14 mouse cellular contexts compared by ENCODE assay signal in genomic region chr14:45648999-45649818, GRCm38 (mm10). TPM values are rescaled to one million over a fixed set of nuclear protein-coding genes. Genes with fewer than 3 reads are reported as not detected.
DNase-seq lines count a peak whose midpoint lies in the region; ATAC-seq and TF ChIP-seq lines count a peak whose summit lies in the region.
"Had no signal": no experiment of that assay in that cellular context is flagged by ENCODE, and none has a peak within 500 bp of the region (broad histone marks: within the 10 kb centered on the region; RNA-seq: fewer than 3 reads in every experiment).

No protein-coding gene starts in this region.

- TF ChIP-seq CTCF in liver, postnatal 0 days (IDR thresholded peaks at IDR 0.05; ENCODE audit: low read depth) = no peak

- no peak for DNase-seq in forebrain, embryonic 11.5 days (ENCODE audit: low spot score)
- no peak for DNase-seq in liver, postnatal 0 days
- DNase-seq in left cerebral cortex, postnatal 4 days = no peak
- no peak for DNase-seq in adrenal gland, adult 2 months
- DNase-seq: cerebellum, postnatal 14 days; spleen, adult 18-20 months; thymus, adult 2 months had no signal

- H3K4me3 ChIP-seq in forebrain, embryonic 12.5 days (replicated peaks) = no peak overlapping the region
- H3K4me3 ChIP-seq in forebrain, embryonic 11.5 days (ENCODE audit: low read depth, low read length) = no peak overlapping the region
- no peak overlapping the region for H3K4me3 ChIP-seq in liver, embryonic 12.5 days
- no peak overlapping the region for H3K4me3 ChIP-seq in liver, postnatal 0 days (ENCODE audit: low read depth, low read length)
- H3K4me3 ChIP-seq in forebrain, embryonic 16.5 days (replicated peaks; ENCODE audit: low read length) = no peak overlapping the region
- no peak overlapping the region for H3K4me3 ChIP-seq in midbrain, embryonic 16.5 days (ENCODE audit: low read depth, low read length)
- H3K4me3 ChIP-seq: heart, embryonic 15.5 days had no signal

- peak overlapping the region; percentile 12; the same call in 1 of the 2 replicates for H3K9ac ChIP-seq in forebrain, embryonic 12.5 days
- no peak overlapping the region for H3K9ac ChIP-seq in forebrain, embryonic 11.5 days (ENCODE audit: low read length)
- no peak overlapping the region for H3K9ac ChIP-seq in liver, embryonic 12.5 days
- no peak overlapping the region for H3K9ac ChIP-seq in liver, postnatal 0 days (replicated peaks)
- H3K9ac ChIP-seq in forebrain, embryonic 16.5 days (replicated peaks; ENCODE audit: low read depth, low read length) = no peak overlapping the region
- no peak overlapping the region; the same call in 1 of the 2 replicates for H3K9ac ChIP-seq in midbrain, embryonic 16.5 days (ENCODE audit: low read depth, low read length)
- H3K9ac ChIP-seq: heart, embryonic 15.5 days had no signal

- H3K4me1 ChIP-seq in forebrain, embryonic 12.5 days = peaks cover 32% of the 10 kb centered on the region
- peaks cover 4% of the 10 kb centered on the region for H3K4me1 ChIP-seq in forebrain, embryonic 11.5 days (replicated peaks; ENCODE audit: control insufficient read depth, insufficient read depth, low read length)
- H3K4me1 ChIP-seq in liver, embryonic 12.5 days = peaks cover 93% of the 10 kb centered on the region
- peaks cover 24% of the 10 kb centered on the region for H3K4me1 ChIP-seq in liver, postnatal 0 days (ENCODE audit: insufficient read depth)
- peaks cover 31% of the 10 kb centered on the region for H3K4me1 ChIP-seq in forebrain, embryonic 16.5 days (replicated peaks; ENCODE audit: control insufficient read depth, insufficient read depth, low read length)
- H3K4me1 ChIP-seq in midbrain, embryonic 16.5 days (ENCODE audit: control insufficient read depth, insufficient read depth, low read length) = peaks cover 36% of the 10 kb centered on the region

- 36% methylated on average over 11 of the region's 11 CpGs for WGBS in forebrain, embryonic 12.5 days
- 44% methylated on average over 11 of the region's 11 CpGs for WGBS in forebrain, embryonic 11.5 days
- WGBS in liver, embryonic 12.5 days (ENCODE audit: insufficient replicate concordance) = 70% methylated on average over 11 of the region's 11 CpGs
- 73% methylated on average over 11 of the region's 11 CpGs for WGBS in liver, postnatal 0 days (ENCODE audit: insufficient replicate concordance)
- 34% methylated on average over 11 of the region's 11 CpGs for WGBS in forebrain, embryonic 16.5 days
- 33% methylated on average over 11 of the region's 11 CpGs for WGBS in midbrain, embryonic 16.5 days

- no peaks in the 10 kb centered on the region; the same call in 1 of the 2 replicates for H3K27me3 ChIP-seq in forebrain, embryonic 12.5 days
- no peaks in the 10 kb centered on the region for H3K27me3 ChIP-seq in forebrain, embryonic 11.5 days (ENCODE audit: control insufficient read depth, insufficient read depth, low read length)
- H3K27me3 ChIP-seq in liver, embryonic 12.5 days (replicated peaks) = no peaks in the 10 kb centered on the region
- H3K27me3 ChIP-seq in liver, postnatal 0 days (ENCODE audit: insufficient read depth, low read length) = no peaks in the 10 kb centered on the region
- no peaks in the 10 kb centered on the region for H3K27me3 ChIP-seq in forebrain, embryonic 16.5 days (replicated peaks; ENCODE audit: control insufficient read depth, insufficient read depth, low read length)
- H3K27me3 ChIP-seq in midbrain, embryonic 16.5 days (ENCODE audit: control insufficient read depth, insufficient read depth, low read depth, low read length) = no peaks in the 10 kb centered on the region
- H3K27me3 ChIP-seq: heart, embryonic 15.5 days had no signal

- no peak overlapping the region for H3K4me2 ChIP-seq in forebrain, embryonic 12.5 days
- H3K4me2 ChIP-seq in forebrain, embryonic 11.5 days (ENCODE audit: low read depth, low read length, severe bottlenecking) = no peak overlapping the region
- 0 out of 2 replicates have a peak overlapping the region, but pooled peaks have one; percentile 26 for H3K4me2 ChIP-seq in liver, embryonic 12.5 days
- H3K4me2 ChIP-seq in liver, postnatal 0 days (ENCODE audit: low read depth, low read length) = no peak overlapping the region
- no peak overlapping the region for H3K4me2 ChIP-seq in forebrain, embryonic 16.5 days (ENCODE audit: low read length)
- H3K4me2 ChIP-seq in midbrain, embryonic 16.5 days (ENCODE audit: low read length) = no peak overlapping the region
- H3K4me2 ChIP-seq: heart, embryonic 15.5 days had no signal

- H3K9me3 ChIP-seq in forebrain, embryonic 12.5 days = no peaks in the 10 kb centered on the region
- no peaks in the 10 kb centered on the region for H3K9me3 ChIP-seq in forebrain, embryonic 11.5 days (ENCODE audit: control insufficient read depth, low read length)
- no peaks in the 10 kb centered on the region for H3K9me3 ChIP-seq in liver, embryonic 12.5 days (replicated peaks)
- H3K9me3 ChIP-seq in liver, postnatal 0 days (ENCODE audit: low read length) = no peaks in the 10 kb centered on the region
- no peaks in the 10 kb centered on the region for H3K9me3 ChIP-seq in forebrain, embryonic 16.5 days (ENCODE audit: control insufficient read depth, low read length)
- no peaks in the 10 kb centered on the region for H3K9me3 ChIP-seq in midbrain, embryonic 16.5 days (replicated peaks; ENCODE audit: control insufficient read depth, low read length, poor library complexity, severe bottlenecking)
- H3K9me3 ChIP-seq: heart, embryonic 15.5 days had no signal

- intact Hi-C loops in left cerebral cortex, postnatal 4 days (cut with DNase I) = no loop called here

- no peak for TF ChIP-seq EP300 in liver, postnatal 0 days (IDR thresholded peaks at IDR 0.05; ENCODE audit: low read depth)

- no peak overlapping the region for H3K27ac ChIP-seq in forebrain, embryonic 12.5 days
- no peak overlapping the region for H3K27ac ChIP-seq in forebrain, embryonic 11.5 days (ENCODE audit: low read depth, low read length)
- H3K27ac ChIP-seq in liver, embryonic 12.5 days = no peak overlapping the region
- no peak overlapping the region for H3K27ac ChIP-seq in liver, postnatal 0 days (ENCODE audit: low read depth)
- H3K27ac ChIP-seq in forebrain, embryonic 16.5 days (ENCODE audit: low read length) = no peak overlapping the region
- H3K27ac ChIP-seq in midbrain, embryonic 16.5 days (ENCODE audit: low read length) = peak overlapping the region; percentile 65
- H3K27ac ChIP-seq: heart, embryonic 15.5 days had no signal

- no peaks in the 10 kb centered on the region for H3K36me3 ChIP-seq in forebrain, embryonic 12.5 days (replicated peaks)
- H3K36me3 ChIP-seq in forebrain, embryonic 11.5 days (ENCODE audit: control insufficient read depth, insufficient read depth, low read length) = no peaks in the 10 kb centered on the region
- peaks cover 10% of the 10 kb centered on the region for H3K36me3 ChIP-seq in liver, embryonic 12.5 days
- peaks cover 4% of the 10 kb centered on the region; the same call in 1 of the 2 replicates for H3K36me3 ChIP-seq in liver, postnatal 0 days (replicated peaks; ENCODE audit: insufficient read depth, low read length)
- no peaks in the 10 kb centered on the region for H3K36me3 ChIP-seq in forebrain, embryonic 16.5 days (ENCODE audit: control insufficient read depth, insufficient read depth)
- H3K36me3 ChIP-seq in midbrain, embryonic 16.5 days (ENCODE audit: control insufficient read depth, insufficient read depth, low read length) = no peaks in the 10 kb centered on the region
- H3K36me3 ChIP-seq: heart, embryonic 15.5 days had no signal

- ATAC-seq in forebrain, embryonic 12.5 days (ENCODE audit: low FRiP score) = 0 out of 2 replicates have a peak, but pooled peaks have one; percentile 20
- no peak for ATAC-seq in forebrain, embryonic 11.5 days (replicated peaks; ENCODE audit: low FRiP score)
- ATAC-seq in liver, embryonic 12.5 days = no peak
- no peak for ATAC-seq in liver, postnatal 0 days
- 0 out of 2 replicates have a peak, but pooled peaks have one; percentile 9 for ATAC-seq in forebrain, embryonic 16.5 days
- ATAC-seq in midbrain, embryonic 16.5 days = peak; percentile 61
- ATAC-seq: activated CD4-positive, CD25-positive, alpha-beta regulatory T cell, adult 4 months; lung, postnatal 0 days had no signal

RNA-seq across cellular contexts. Expression of gene Ddhd1, which starts 8.7 kb away (rescaled TPM):
- polyA plus RNA-seq in forebrain, embryonic 12.5 days (2016; fragmentation: Nextera tagmentation; extraction: Ambion mirVana) = 16.7 and 16.8 TPM in 2 replicates
- polyA plus RNA-seq in forebrain, embryonic 11.5 days (2014; fragmentation: Nextera tagmentation; extraction: Ambion mirVana) = 12.7 and 13.1 TPM in 2 replicates
- 12.5 and 14.0 TPM in 2 replicates for polyA plus RNA-seq in liver, embryonic 12.5 days (2016; fragmentation: Nextera tagmentation; extraction: Ambion mirVana)
- polyA plus RNA-seq in liver, postnatal 0 days (2015; fragmentation: Nextera tagmentation; extraction: Ambion mirVana) = 3.2 and 3.7 TPM in 2 replicates
- 16.8 and 18.2 TPM in 2 replicates for polyA plus RNA-seq in forebrain, embryonic 16.5 days (2015; fragmentation: Nextera tagmentation; extraction: Ambion mirVana)
- polyA plus RNA-seq in midbrain, embryonic 16.5 days (2015; fragmentation: Nextera tagmentation; extraction: Ambion mirVana) = 16.2 and 18.5 TPM in 2 replicates
- 10 to 100 TPM; 67.0 to 69.6 TPM for total RNA-seq in left cerebral cortex, postnatal 4 days (2021)
- total RNA-seq in adrenal gland, adult 2 months (2021) = 10 to 100 TPM; 19.9 to 20.9 TPM
- polyA plus RNA-seq in adrenal gland, adult 2 months (2012; rRNA removed) = 8.3 and 9.7 TPM in 2 replicates

Comparison
In these comparisons a context has a peak if more than half of its experiments do, and no peak if none do; other contexts are left out.
1. ATAC-seq: peak in forebrain, embryonic 12.5 days (single experiment), forebrain, embryonic 16.5 days (single experiment) and midbrain, embryonic 16.5 days (single experiment); none in forebrain, embryonic 11.5 days (single experiment), liver, embryonic 12.5 days (single experiment) and liver, postnatal 0 days (single experiment).